Mouse (Mus musculus): ENCODE data around the gene Arhgap23. TPM values are rescaled to one million over a fixed set of nuclear protein-coding genes. Genes with fewer than 3 reads are reported as not detected.

Gene Arhgap23
- polyA plus RNA-seq, 2 experiments, result 7.3 to 17.5 TPM

DNA sequence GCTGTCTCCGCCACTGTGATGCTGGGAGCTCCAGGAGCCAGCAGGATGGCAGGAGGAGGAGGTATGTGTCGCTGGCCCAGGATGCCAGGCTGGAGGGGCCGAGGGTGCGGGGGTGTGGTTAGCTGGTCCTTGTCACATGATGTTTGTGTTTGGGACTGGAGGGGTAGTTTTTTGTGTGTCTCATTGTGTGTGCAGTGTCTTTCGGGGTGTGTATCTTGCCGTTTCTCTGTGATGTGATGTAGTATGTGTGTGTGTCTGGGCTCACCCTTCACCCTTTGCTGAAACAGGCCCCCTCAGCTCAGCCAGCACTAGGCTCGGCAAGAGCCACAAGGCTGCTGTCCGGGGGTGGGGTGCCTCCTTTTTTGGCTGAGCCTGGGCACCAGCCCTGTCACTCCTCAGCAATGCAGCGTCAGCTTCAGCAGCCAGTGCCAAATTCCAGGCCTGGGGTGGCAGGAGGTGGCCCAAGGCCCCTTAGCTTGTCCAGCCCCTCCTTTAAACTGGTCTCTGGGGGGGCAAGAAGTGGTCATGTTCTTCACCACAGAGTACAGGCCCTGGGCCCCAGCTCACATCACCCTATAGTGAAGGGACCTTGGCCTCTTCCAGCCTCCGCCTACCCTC is 35.1 kb downstream of the Arhgap23 start:
- Histone ChIP-seq H3K27ac (no peak overlapping the region), H3K4me3 (ENCODE audit: insufficient read depth in 1 of 2, low read depth in 2 of 2, low read length in 2 of 2) (no peak overlapping the region), H3K27me3 (ENCODE audit: control insufficient read depth, insufficient read depth, low read length) (no peaks in the 10 kb centered on the region), H3K36me3 (replicated peaks; ENCODE audit: control insufficient read depth, insufficient read depth, low read depth) (peaks cover 90% of the 10 kb centered on the region), H3K4me1 (replicated peaks; ENCODE audit: control insufficient read depth in 2 of 2, insufficient read depth in 2 of 2, low read length in 1 of 2) (peaks cover 32 to 34% of the 10 kb centered on the region in 2 experiments), H3K9ac (replicated peaks) (no peak overlapping the region), H3K9me3 (ENCODE audit: control insufficient read depth, low read length) (no peaks in the 10 kb centered on the region), H3K4me2 (ENCODE audit: low read depth) (peak overlapping the region; percentile 42)
- no peak for TF ChIP-seq CTCF (IDR thresholded peaks at IDR 0.05; ENCODE audit: low read depth)
- no peak for TF ChIP-seq EP300 (IDR thresholded peaks at IDR 0.05; ENCODE audit: low read depth)
- DNase-seq (ENCODE audit: low read depth in 3 of 3, low spot score in 3 of 3) (no peak), ATAC-seq (ENCODE audit: insufficient read depth) (no peak)
- 69% methylated on average over 10 of the region's 10 CpGs for WGBS (ENCODE audit: insufficient replicate concordance)

DNA sequence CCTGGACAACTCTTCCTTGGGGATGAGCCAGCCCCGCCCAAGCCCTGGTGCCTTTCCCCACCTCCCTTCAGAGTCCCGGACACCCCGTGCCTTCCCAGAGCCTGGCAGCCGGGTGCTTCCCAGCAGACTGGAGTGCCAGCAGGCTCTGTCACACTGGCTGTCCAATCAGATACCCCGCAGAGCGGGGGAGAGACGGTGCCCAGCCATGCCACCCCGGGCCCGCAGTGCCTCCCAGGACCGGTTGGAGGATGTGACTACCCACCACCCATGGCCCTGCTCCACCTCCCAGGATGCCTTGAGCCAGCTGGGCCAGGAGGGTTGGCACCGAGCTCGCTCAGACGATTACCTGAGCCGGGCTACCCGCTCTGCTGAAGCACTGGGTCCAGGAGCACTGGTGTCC is 36.3 kb downstream of the Arhgap23 start:
- Histone ChIP-seq H3K36me3 (replicated peaks; ENCODE audit: control insufficient read depth, insufficient read depth, low read depth) (peaks cover 96% of the 10 kb centered on the region), H3K4me3 (ENCODE audit: insufficient read depth in 1 of 2, low read depth in 2 of 2, low read length in 2 of 2) (no peak overlapping the region), H3K27me3 (ENCODE audit: control insufficient read depth, insufficient read depth, low read length) (no peaks in the 10 kb centered on the region), H3K27ac (no peak overlapping the region), H3K4me1 (replicated peaks; ENCODE audit: control insufficient read depth in 2 of 2, insufficient read depth in 2 of 2, low read length in 1 of 2) (peaks cover 20 to 22% of the 10 kb centered on the region in 2 experiments), H3K9me3 (ENCODE audit: control insufficient read depth, low read length) (no peaks in the 10 kb centered on the region), H3K4me2 (ENCODE audit: low read depth) (no peak overlapping the region), H3K9ac (replicated peaks) (no peak overlapping the region)
- WGBS (ENCODE audit: insufficient replicate concordance), result 93% methylated on average over 15 of the region's 15 CpGs
- DNase-seq (ENCODE audit: low read depth in 3 of 3, low spot score in 3 of 3), result no peak
- ATAC-seq (ENCODE audit: insufficient read depth), result no peak
- TF ChIP-seq CTCF (IDR thresholded peaks at IDR 0.05; ENCODE audit: low read depth), result no peak
- no peak for TF ChIP-seq EP300 (IDR thresholded peaks at IDR 0.05; ENCODE audit: low read depth)

GRCm38 (mm10) chr11:97457120-97457519 is 41.8 kb downstream of the Arhgap23 start:
- peaks cover 98% of the 10 kb centered on the region for H3K36me3 ChIP-seq (replicated peaks; ENCODE audit: control insufficient read depth, insufficient read depth, low read depth)
- H3K27me3 ChIP-seq (ENCODE audit: control insufficient read depth, insufficient read depth, low read length), result no peaks in the 10 kb centered on the region
- H3K9ac ChIP-seq (replicated peaks), result no peak overlapping the region
- ATAC-seq (ENCODE audit: insufficient read depth) (no peak), DNase-seq (ENCODE audit: low read depth in 3 of 3, low spot score in 3 of 3) (no peak)
- no peak overlapping the region for H3K4me2 ChIP-seq (ENCODE audit: low read depth)
- H3K9me3 ChIP-seq (ENCODE audit: control insufficient read depth, low read length), result no peaks in the 10 kb centered on the region
- no peak overlapping the region for H3K4me3 ChIP-seq (ENCODE audit: insufficient read depth in 1 of 2, low read depth in 2 of 2, low read length in 2 of 2)
- H3K27ac ChIP-seq, result no peak overlapping the region
- 81% methylated on average over 4 of the region's 4 CpGs for WGBS (ENCODE audit: insufficient replicate concordance)
- H3K4me1 ChIP-seq (replicated peaks; ENCODE audit: control insufficient read depth in 2 of 2, insufficient read depth in 2 of 2, low read length in 1 of 2), result no peaks in the 10 kb centered on the region
- TF ChIP-seq CTCF (IDR thresholded peaks at IDR 0.05; ENCODE audit: low read depth) (no peak), EP300 (IDR thresholded peaks at IDR 0.05; ENCODE audit: low read depth) (no peak)

DNA sequence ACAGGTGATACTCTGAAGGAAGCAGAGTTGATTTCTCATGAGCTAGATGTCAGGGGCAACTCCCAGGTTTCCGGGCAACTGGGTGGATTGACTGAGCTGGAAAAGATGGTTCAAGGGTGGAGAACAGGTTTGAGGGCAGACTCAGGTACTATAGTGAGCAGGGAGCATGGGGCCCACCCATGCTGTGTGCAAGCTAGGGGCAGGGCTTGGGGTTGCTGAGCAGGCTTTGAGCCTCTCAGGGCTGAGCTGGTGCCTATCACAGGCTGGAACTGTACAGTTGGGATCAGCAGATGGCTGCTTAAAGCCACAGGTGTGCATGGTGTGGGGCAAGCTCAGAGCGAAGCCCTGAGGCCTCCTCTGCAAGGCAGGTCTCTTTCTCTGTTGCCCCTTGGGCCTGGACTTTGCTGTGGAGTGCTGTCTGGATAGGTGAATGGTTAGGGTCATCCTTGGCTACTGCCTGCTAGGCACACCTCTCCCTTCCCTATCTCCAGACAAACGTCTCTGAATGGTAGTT is 46.0 kb downstream of the Arhgap23 start:
- no peak for TF ChIP-seq EP300 (IDR thresholded peaks at IDR 0.05; ENCODE audit: low read depth)
- TF ChIP-seq CTCF (IDR thresholded peaks at IDR 0.05; ENCODE audit: low read depth), result no peak
- Histone ChIP-seq H3K4me1 (replicated peaks; ENCODE audit: control insufficient read depth in 2 of 2, insufficient read depth in 2 of 2, low read length in 1 of 2) (no peaks in the 10 kb centered on the region), H3K4me3 (ENCODE audit: insufficient read depth in 1 of 2, low read depth in 2 of 2, low read length in 2 of 2) (no peak overlapping the region), H3K36me3 (replicated peaks; ENCODE audit: control insufficient read depth, insufficient read depth, low read depth) (peaks cover 98% of the 10 kb centered on the region), H3K9ac (replicated peaks) (no peak overlapping the region), H3K9me3 (ENCODE audit: control insufficient read depth, low read length) (no peaks in the 10 kb centered on the region), H3K4me2 (ENCODE audit: low read depth) (no peak overlapping the region), H3K27ac (no peak overlapping the region), H3K27me3 (ENCODE audit: control insufficient read depth, insufficient read depth, low read length) (no peaks in the 10 kb centered on the region)
- ATAC-seq (ENCODE audit: insufficient read depth) (no peak), DNase-seq (ENCODE audit: low read depth in 3 of 3, low spot score in 3 of 3) (no peak)
- WGBS (ENCODE audit: insufficient replicate concordance), result 88% methylated on average over 3 of the region's 3 CpGs

- H3K9me3 ChIP-seq (ENCODE audit: control insufficient read depth, low read length), result no peaks in the 10 kb centered on the region
- H3K4me3 ChIP-seq (ENCODE audit: insufficient read depth in 1 of 2, low read depth in 2 of 2, low read length in 2 of 2), result no peak overlapping the region
Observed at GRCm38 (mm10) chr11:97462538-97462937, 47.2 kb downstream of the Arhgap23 start.

More at GRCm38 (mm10) chr11:97462538-97462937, 47.2 kb downstream of the Arhgap23 start:
- no peaks in the 10 kb centered on the region for H3K27me3 ChIP-seq (ENCODE audit: control insufficient read depth, insufficient read depth, low read length)
- ATAC-seq (ENCODE audit: insufficient read depth), result no peak
- H3K4me1 ChIP-seq (replicated peaks; ENCODE audit: control insufficient read depth in 2 of 2, insufficient read depth in 2 of 2, low read length in 1 of 2), result no peaks in the 10 kb centered on the region
- 86% methylated on average over 6 of the region's 6 CpGs for WGBS (ENCODE audit: insufficient replicate concordance)
- no peak for DNase-seq (ENCODE audit: low read depth in 3 of 3, low spot score in 3 of 3)
- H3K27ac ChIP-seq, result no peak overlapping the region
- no peak overlapping the region for H3K9ac ChIP-seq (replicated peaks)
- TF ChIP-seq CTCF (IDR thresholded peaks at IDR 0.05; ENCODE audit: low read depth) (peak; percentile 26; the same call in 1 of the 2 replicates), EP300 (IDR thresholded peaks at IDR 0.05; ENCODE audit: low read depth) (no peak)
- peaks cover 97% of the 10 kb centered on the region for H3K36me3 ChIP-seq (replicated peaks; ENCODE audit: control insufficient read depth, insufficient read depth, low read depth)
- no peak overlapping the region for H3K4me2 ChIP-seq (ENCODE audit: low read depth)
